ENCODE assay signal across 12 mouse cellular contexts in genomic region chr9:27174079-27174478, GRCm38 (mm10). TPM values are rescaled to one million over a fixed set of nuclear protein-coding genes. Genes with fewer than 3 reads are reported as not detected.
A peak's percentile ranks its signal among the peaks of the same experiment; 100 is the strongest.
DNase-seq lines count a peak whose midpoint lies in the region; ATAC-seq and TF ChIP-seq lines count a peak whose summit lies in the region.
"Had no signal": no experiment of that assay in that cellular context is flagged by ENCODE, and none has a peak within 500 bp of the region (broad histone marks: within the 10 kb centered on the region; RNA-seq: fewer than 3 reads in every experiment).

No protein-coding gene starts in this region.

- no peaks in the 10 kb centered on the region for H3K36me3 ChIP-seq in embryonic facial prominence, embryonic 10.5 days (replicated peaks)
- H3K36me3 ChIP-seq in hindbrain, postnatal 0 days (ENCODE audit: insufficient read depth, low read length): no peaks in the 10 kb centered on the region
- no peaks in the 10 kb centered on the region for H3K36me3 ChIP-seq in midbrain, embryonic 16.5 days (ENCODE audit: control insufficient read depth, insufficient read depth, low read length)
- H3K36me3 ChIP-seq: lung, embryonic 15.5 days had no signal

- no peaks in the 10 kb centered on the region for H3K9me3 ChIP-seq in embryonic facial prominence, embryonic 10.5 days
- H3K9me3 ChIP-seq in hindbrain, postnatal 0 days (ENCODE audit: low read length): no peaks in the 10 kb centered on the region
- no peaks in the 10 kb centered on the region for H3K9me3 ChIP-seq in midbrain, embryonic 16.5 days (replicated peaks; ENCODE audit: control insufficient read depth, low read length, poor library complexity, severe bottlenecking)
- H3K9me3 ChIP-seq: lung, embryonic 15.5 days had no signal

- no peaks in the 10 kb centered on the region for H3K27me3 ChIP-seq in embryonic facial prominence, embryonic 10.5 days (replicated peaks; ENCODE audit: low read depth, poor library complexity, severe bottlenecking)
- no peaks in the 10 kb centered on the region; the same call in 1 of the 2 replicates for H3K27me3 ChIP-seq in hindbrain, postnatal 0 days (ENCODE audit: insufficient read depth, low read length)
- no peaks in the 10 kb centered on the region for H3K27me3 ChIP-seq in midbrain, embryonic 16.5 days (ENCODE audit: control insufficient read depth, insufficient read depth, low read depth, low read length)
- H3K27me3 ChIP-seq: lung, embryonic 15.5 days had no signal

- no peak overlapping the region for H3K4me2 ChIP-seq in hindbrain, postnatal 0 days (ENCODE audit: low read depth, low read length)
- no peak overlapping the region for H3K4me2 ChIP-seq in midbrain, embryonic 16.5 days (ENCODE audit: low read length)
- H3K4me2 ChIP-seq: lung, embryonic 15.5 days had no signal

- peak; percentile 16 for DNase-seq in embryo, embryonic 11 days
- DNase-seq in embryo, embryonic 10.5 days (ENCODE audit: low spot score): no peak
- DNase-seq in embryonic facial prominence, embryonic 10.5 days (ENCODE audit: low spot score): peak; percentile 22
- DNase-seq in hindbrain, postnatal 0 days (ENCODE audit: low spot score): peak; percentile 73
- no peak for DNase-seq in frontal cortex, adult 2 months (ENCODE audit: extremely low spot score in 1 of 2, low spot score in 1 of 2)
- no peak for DNase-seq in gastrocnemius, adult 8-10 months (ENCODE audit: low spot score in 2 of 2)
- DNase-seq in thymus, postnatal 36 days: no peak
- DNase-seq: B cell, adult 2 months; kidney, postnatal 14 days had no signal

- H3K27ac ChIP-seq in embryonic facial prominence, embryonic 10.5 days (replicated peaks): no peak overlapping the region
- H3K27ac ChIP-seq in hindbrain, postnatal 0 days: no peak overlapping the region; the same call in 1 of the 2 replicates
- no peak overlapping the region for H3K27ac ChIP-seq in midbrain, embryonic 16.5 days (ENCODE audit: low read length)
- H3K27ac ChIP-seq: lung, embryonic 15.5 days had no signal

- H3K9ac ChIP-seq in hindbrain, postnatal 0 days (replicated peaks; ENCODE audit: low read length): no peak overlapping the region
- peak overlapping the region; percentile 31; the same call in 1 of the 2 replicates for H3K9ac ChIP-seq in midbrain, embryonic 16.5 days (ENCODE audit: low read depth, low read length)
- H3K9ac ChIP-seq: lung, embryonic 15.5 days had no signal

- peaks cover 5% of the 10 kb centered on the region for H3K4me1 ChIP-seq in embryonic facial prominence, embryonic 10.5 days
- 0 out of 2 replicates have a peak, but pooled peaks cover 4% of the 10 kb centered on the region for H3K4me1 ChIP-seq in hindbrain, postnatal 0 days (ENCODE audit: insufficient read depth, low read length)
- H3K4me1 ChIP-seq in midbrain, embryonic 16.5 days (ENCODE audit: control insufficient read depth, insufficient read depth, low read length): peaks cover 8% of the 10 kb centered on the region
- H3K4me1 ChIP-seq: lung, embryonic 15.5 days had no signal

- peak; percentile 48 for ATAC-seq in hindbrain, postnatal 0 days
- ATAC-seq in midbrain, embryonic 16.5 days: peak; percentile 77

- no peak for TF ChIP-seq CTCF in hindbrain, postnatal 0 days (IDR thresholded peaks at IDR 0.05; ENCODE audit: low read depth)

- H3K4me3 ChIP-seq in embryonic facial prominence, embryonic 10.5 days: no peak overlapping the region
- no peak overlapping the region for H3K4me3 ChIP-seq in hindbrain, postnatal 0 days (ENCODE audit: low read length)
- no peak overlapping the region for H3K4me3 ChIP-seq in midbrain, embryonic 16.5 days (ENCODE audit: low read depth, low read length)
- H3K4me3 ChIP-seq: erythroblast, embryonic 14.5 days; lung, embryonic 15.5 days had no signal

- WGBS in embryonic facial prominence, embryonic 10.5 days: 26% methylated on average over 5 of the region's 5 CpGs
- WGBS in hindbrain, postnatal 0 days: 24% methylated on average over 5 of the region's 5 CpGs
- WGBS in midbrain, embryonic 16.5 days: 1% methylated on average over 5 of the region's 5 CpGs

RNA-seq across cellular contexts. Expression of gene Jam3, which starts 18.9 kb away (rescaled TPM):
- 100 and 111 TPM in 2 replicates for polyA plus RNA-seq in embryonic facial prominence, embryonic 10.5 days (2016; fragmentation: Nextera tagmentation; extraction: Ambion mirVana)
- 33.8 and 37.6 TPM in 2 replicates for total RNA-seq in hindbrain, postnatal 0 days (2014; rRNA removed)
- 28.9 and 32.6 TPM in 2 replicates for polyA plus RNA-seq in hindbrain, postnatal 0 days (2015; fragmentation: Nextera tagmentation; extraction: Ambion mirVana)
- polyA plus RNA-seq in midbrain, embryonic 16.5 days (2015; fragmentation: Nextera tagmentation; extraction: Ambion mirVana): 46.3 and 57.8 TPM in 2 replicates
- 44.5 and 49.8 TPM in 2 replicates for polyA plus RNA-seq in frontal cortex, adult 2 months (2012; rRNA removed)
- 1 to 10 TPM; 4.6 to 7.1 (median 5.2) TPM for total RNA-seq in gastrocnemius, adult 8-10 months (2022)

Comparison
In these comparisons a context has a peak if more than half of its experiments do, and no peak if none do; other contexts are left out.
1. DNase-seq: peak in embryo, embryonic 11 days (single experiment), embryonic facial prominence, embryonic 10.5 days (single experiment) and hindbrain, postnatal 0 days (single experiment); none in embryo, embryonic 10.5 days (single experiment), frontal cortex, adult 2 months (0 of 2), gastrocnemius, adult 8-10 months (0 of 2) and thymus, postnatal 36 days (0 of 2).